ENCODE assay signal across 10 mouse cellular contexts in the genomic region with DNA sequence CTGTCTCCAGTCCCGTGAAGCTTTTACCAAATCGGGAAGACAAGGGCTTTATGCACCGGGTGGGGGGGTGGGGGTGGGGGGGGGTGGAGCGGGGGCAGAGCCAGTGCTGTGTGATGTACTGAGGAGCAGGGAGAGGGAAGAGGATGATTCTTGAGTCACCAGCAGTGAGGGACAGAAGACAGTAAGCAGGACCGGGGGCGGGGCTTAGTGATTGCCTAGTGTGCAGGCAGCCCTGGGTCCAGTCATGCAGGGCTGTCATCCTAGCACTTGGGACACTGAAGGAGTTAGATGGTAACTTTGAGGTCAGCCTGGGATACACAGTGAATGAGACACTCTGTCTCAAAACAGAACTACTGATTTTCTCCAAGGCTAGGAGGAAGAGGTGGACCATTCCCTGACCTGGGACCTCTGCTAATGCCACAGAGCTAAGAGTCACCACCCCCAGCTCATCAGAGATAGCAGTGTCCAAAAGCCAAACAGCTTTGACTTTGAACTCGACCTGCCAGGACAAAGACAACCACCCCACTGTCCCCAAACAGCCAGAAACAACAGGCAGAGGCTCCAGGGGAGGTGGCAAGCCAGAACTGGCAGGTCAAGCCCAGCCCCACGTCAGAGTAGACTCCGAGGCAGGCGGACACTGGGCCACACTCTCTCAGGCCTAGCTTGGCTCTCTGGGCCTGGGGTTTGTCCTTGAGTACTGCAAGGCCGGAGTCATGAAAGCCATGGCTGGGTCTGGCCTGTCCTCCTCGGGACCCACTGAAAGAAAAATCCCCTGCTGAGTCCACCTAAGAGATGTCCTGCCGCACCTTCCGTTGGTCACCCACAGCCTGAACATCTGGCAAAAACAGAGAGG. TPM values are rescaled to one million over a fixed set of nuclear protein-coding genes. Genes with fewer than 3 reads are reported as not detected.
A peak's percentile ranks its signal among the peaks of the same experiment; 100 is the strongest.
DNase-seq lines count a peak whose midpoint lies in the region; ATAC-seq and TF ChIP-seq lines count a peak whose summit lies in the region.
"Had no signal": no experiment of that assay in that cellular context is flagged by ENCODE, and none has a peak within 500 bp of the region (broad histone marks: within the 10 kb centered on the region; RNA-seq: fewer than 3 reads in every experiment).

No protein-coding gene starts in this region.

- TF ChIP-seq POLR2A in testis, adult 2 months (IDR thresholded peaks at IDR 0.05; ENCODE audit: control insufficient read depth, low read depth, low read length) = no peak; the same call in 1 of the 2 replicates

- no peak overlapping the region for H3K27ac ChIP-seq in embryonic facial prominence, embryonic 14.5 days (replicated peaks; ENCODE audit: low read depth, low read length)
- H3K27ac ChIP-seq in embryonic facial prominence, embryonic 10.5 days (replicated peaks) = no peak overlapping the region
- H3K27ac ChIP-seq in kidney, embryonic 16.5 days (ENCODE audit: low read length) = no peak overlapping the region
- H3K27ac ChIP-seq in testis, adult 2 months (ENCODE audit: control insufficient read depth, insufficient read depth, low read depth, low read length) = no peak overlapping the region
- H3K27ac ChIP-seq in gastrocnemius, adult 2 months = no peak overlapping the region; the same call in 1 of the 2 replicates
- H3K27ac ChIP-seq: limb, embryonic 12.5 days; midbrain, embryonic 13.5 days had no signal

- TF ChIP-seq CTCF in testis, adult 2 months (IDR thresholded peaks at IDR 0.05; ENCODE audit: control insufficient read depth, insufficient read depth, insufficient replicate concordance, low read depth, low read length) = no peak
- no peak for TF ChIP-seq CTCF in gastrocnemius, adult 2 months (IDR thresholded peaks at IDR 0.05)

- no peak overlapping the region for H3K4me2 ChIP-seq in embryonic facial prominence, embryonic 14.5 days (ENCODE audit: low read depth, low read length)
- H3K4me2 ChIP-seq in kidney, embryonic 16.5 days (replicated peaks; ENCODE audit: low read depth, low read length) = 0 out of 2 replicates have a peak overlapping the region, but pooled peaks have one; percentile 44

- H3K9me3 ChIP-seq in embryonic facial prominence, embryonic 14.5 days (ENCODE audit: control insufficient read depth, low read length) = no peaks in the 10 kb centered on the region
- no peaks in the 10 kb centered on the region for H3K9me3 ChIP-seq in embryonic facial prominence, embryonic 10.5 days
- H3K9me3 ChIP-seq in kidney, embryonic 16.5 days (ENCODE audit: low read length) = no peaks in the 10 kb centered on the region
- H3K9me3 ChIP-seq: limb, embryonic 12.5 days; midbrain, embryonic 13.5 days had no signal

- intact Hi-C loops in gastrocnemius, adult 2 months (cut with DNase I) = no loop called here

- 57% methylated on average over 14 of the region's 14 CpGs for WGBS in embryonic facial prominence, embryonic 14.5 days
- whole genome bisulfite sequencing in embryonic facial prominence, embryonic 10.5 days = 56% methylated on average over 14 of the region's 14 CpGs
- WGBS in kidney, embryonic 16.5 days = 58% methylated on average over 14 of the region's 14 CpGs

- H3K9ac ChIP-seq in embryonic facial prominence, embryonic 14.5 days (ENCODE audit: low read depth, low read length) = no peak overlapping the region
- H3K9ac ChIP-seq in kidney, embryonic 16.5 days (replicated peaks; ENCODE audit: low read length) = no peak overlapping the region
- H3K9ac ChIP-seq: limb, embryonic 12.5 days; midbrain, embryonic 13.5 days had no signal

- H3K4me3 ChIP-seq in embryonic facial prominence, embryonic 14.5 days (ENCODE audit: low read depth, low read length) = no peak overlapping the region
- no peak overlapping the region for H3K4me3 ChIP-seq in embryonic facial prominence, embryonic 10.5 days
- H3K4me3 ChIP-seq in kidney, embryonic 16.5 days (ENCODE audit: low read length) = no peak overlapping the region
- peak overlapping the region; percentile 41 for H3K4me3 ChIP-seq in testis, adult 2 months (ENCODE audit: control insufficient read depth, low read depth, low read length)
- H3K4me3 ChIP-seq in gastrocnemius, adult 2 months = no peak overlapping the region
- H3K4me3 ChIP-seq: limb, embryonic 12.5 days; midbrain, embryonic 13.5 days had no signal

- 0 out of 2 replicates have a peak, but pooled peaks have one; percentile 35 for ATAC-seq in embryonic facial prominence, embryonic 14.5 days (ENCODE audit: low read depth)
- peak; percentile 32; the same call in 1 of the 2 replicates for ATAC-seq in kidney, embryonic 16.5 days (ENCODE audit: low FRiP score, low TSS enrichment)

- H3K27me3 ChIP-seq in embryonic facial prominence, embryonic 14.5 days (replicated peaks; ENCODE audit: control insufficient read depth, insufficient read depth, low read length) = no peaks in the 10 kb centered on the region
- no peaks in the 10 kb centered on the region for H3K27me3 ChIP-seq in embryonic facial prominence, embryonic 10.5 days (replicated peaks; ENCODE audit: low read depth, poor library complexity, severe bottlenecking)
- H3K27me3 ChIP-seq in kidney, embryonic 16.5 days (ENCODE audit: insufficient read depth, low read length) = no peaks in the 10 kb centered on the region
- no peaks in the 10 kb centered on the region for H3K27me3 ChIP-seq in testis, adult 2 months (ENCODE audit: control insufficient read depth, insufficient read depth, low read length)
- H3K27me3 ChIP-seq: limb, embryonic 12.5 days; midbrain, embryonic 13.5 days had no signal

- no peak for DNase-seq in embryonic facial prominence, embryonic 14.5 days (ENCODE audit: low spot score)
- DNase-seq in embryonic facial prominence, embryonic 10.5 days (ENCODE audit: low spot score) = no peak
- no peak for DNase-seq in kidney, postnatal 14 days
- DNase-seq in testis, postnatal 14 days (ENCODE audit: low spot score) = no peak
- DNase-seq in cerebellum, postnatal 10 days = no peak
- no peak for DNase-seq in gastrocnemius, adult 2 months

- 0 out of 2 replicates have a peak, but pooled peaks cover 4% of the 10 kb centered on the region for H3K4me1 ChIP-seq in embryonic facial prominence, embryonic 14.5 days (ENCODE audit: control insufficient read depth, insufficient read depth, low read length)
- peaks cover 28% of the 10 kb centered on the region for H3K4me1 ChIP-seq in embryonic facial prominence, embryonic 10.5 days
- H3K4me1 ChIP-seq in kidney, embryonic 16.5 days (ENCODE audit: insufficient read depth, low read length) = peaks cover 19% of the 10 kb centered on the region
- H3K4me1 ChIP-seq in testis, adult 2 months (ENCODE audit: control insufficient read depth, insufficient read depth, low read length) = peaks cover 9% of the 10 kb centered on the region

- H3K36me3 ChIP-seq in embryonic facial prominence, embryonic 14.5 days (ENCODE audit: control insufficient read depth, insufficient read depth, low read length) = peaks cover 16% of the 10 kb centered on the region; the same call in 1 of the 2 replicates
- H3K36me3 ChIP-seq in embryonic facial prominence, embryonic 10.5 days (replicated peaks) = peaks cover 21% of the 10 kb centered on the region
- H3K36me3 ChIP-seq in kidney, embryonic 16.5 days (ENCODE audit: insufficient read depth, low read length) = peaks cover 8% of the 10 kb centered on the region; the same call in 1 of the 2 replicates
- H3K36me3 ChIP-seq in testis, adult 2 months (ENCODE audit: control insufficient read depth, insufficient read depth, low read length) = no peaks in the 10 kb centered on the region

RNA-seq across cellular contexts. Expression of a gene that starts 35.4 kb away (rescaled TPM):
- 44.4 and 47.9 TPM in 2 replicates for polyA plus RNA-seq in embryonic facial prominence, embryonic 14.5 days (2014; fragmentation: Nextera tagmentation; extraction: Ambion mirVana)
- polyA plus RNA-seq in embryonic facial prominence, embryonic 10.5 days (2016; fragmentation: Nextera tagmentation; extraction: Ambion mirVana) = 43.2 and 47.3 TPM in 2 replicates
- 91.8 and 103 TPM in 2 replicates for polyA plus RNA-seq in kidney, embryonic 16.5 days (2015; fragmentation: Nextera tagmentation; extraction: Ambion mirVana)
- 172 and 188 TPM in 2 replicates for polyA plus RNA-seq in testis, adult 2 months (2012; rRNA removed)
- total RNA-seq in gastrocnemius, adult 2 months (2021) = 10 to 100 TPM; 11.8 to 16.9 TPM
